Mouse (Mus musculus) hindbrain, embryonic 12.5 days (tissue): Measurements from ENCODE around the gene Parvb. TPM values are rescaled to one million over a fixed set of nuclear protein-coding genes. Genes with fewer than 3 reads are reported as not detected.
A peak's percentile ranks its signal among the peaks of the same experiment; 100 is the strongest.

ENCODE experiments used
- ATAC-seq: fragments of 200-750 bp; cut with Nextera tagmentation; 2 replicates; pipeline ENCODE4 v1.8.0; 2017; ENCODE audit warnings: moderate TSS enrichment; ENCODE audit not compliant: low FRiP score
- H3K27ac ChIP-seq: fragments of 300-500 bp; sonication (generic); 2 replicates; pipeline ENCODE4 v1.5.1; 2016; ENCODE audit warnings: mild to moderate bottlenecking
- H3K27me3 ChIP-seq: fragments of 300-500 bp; sonication (generic); 2 replicates; pipeline ENCODE4 v1.6.1; 2016; ENCODE audit warnings: mild to moderate bottlenecking
- H3K36me3 ChIP-seq: fragments of 300-500 bp; sonication (generic); 2 replicates; pipeline ENCODE4 v1.6.1; 2016; ENCODE audit warnings: mild to moderate bottlenecking
- H3K4me1 ChIP-seq: fragments of 300-500 bp; sonication (generic); 2 replicates; pipeline ENCODE4 v1.6.1; 2016
- H3K4me2 ChIP-seq: fragments of 300-500 bp; sonication (generic); replicated peaks from 2 replicates; pipeline ENCODE4 v1.6.1; 2016; ENCODE audit warnings: mild to moderate bottlenecking
- H3K4me3 ChIP-seq: fragments of 300-500 bp; sonication (generic); 2 replicates; pipeline ENCODE4 v1.5.1; 2016; ENCODE audit warnings: mild to moderate bottlenecking
- H3K9ac ChIP-seq: fragments of 300-500 bp; sonication (generic); 2 replicates; pipeline ENCODE4 v1.6.1; 2016; ENCODE audit warnings: mild to moderate bottlenecking, moderate library complexity
- H3K9me3 ChIP-seq: fragments of 300-500 bp; sonication (generic); replicated peaks from 2 replicates; pipeline ENCODE4 v1.6.1; 2016; ENCODE audit warnings: mild to moderate bottlenecking
- WGBS: fragments of 180-500 bp; shearing (Covaris S2); methylation state at CpG from one replicate; pipeline ENCODE4 v1.1.7; 2016; 5-methylcytosine and 5-hydroxymethylcytosine counted together
- polyA plus RNA-seq: library from polyadenylated mRNA; unstranded; fragments of >200 nt; fragmentation: Nextera tagmentation; extraction: Ambion mirVana; gene quantifications from 2 replicates; pipeline ENCODE4 v1.2.1, GENCODE M21; 2016

Parvb gene
- polyA plus RNA-seq, 1 experiment from 2014 or later = 6.5 TPM

DNA sequence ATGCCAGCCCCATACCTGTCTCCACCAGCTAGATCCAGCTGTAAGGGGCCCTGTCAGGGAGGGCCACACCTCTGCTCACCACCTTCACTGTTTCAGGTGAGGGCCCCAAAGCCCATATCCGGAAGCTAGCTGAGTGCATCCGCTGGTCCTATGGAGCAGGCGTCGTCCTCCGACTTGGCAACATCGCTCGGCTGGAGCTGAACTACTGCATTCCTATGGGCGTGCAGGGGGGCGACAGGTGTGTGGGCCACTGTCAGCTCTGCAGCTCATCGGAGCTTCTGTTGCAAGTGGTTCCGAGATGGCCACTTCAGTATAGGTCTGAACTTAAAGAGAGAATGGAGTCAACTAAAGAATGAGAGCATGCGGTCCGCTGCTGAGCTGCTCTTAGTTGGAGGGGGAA, 20.9 kb upstream of the Parvb start:
- Histone ChIP-seq H3K4me2 (no peak overlapping the region), H3K27me3 (no peaks in the 10 kb centered on the region), H3K36me3 (peaks cover 52% of the 10 kb centered on the region), H3K9me3 (no peaks in the 10 kb centered on the region), H3K9ac (no peak overlapping the region), H3K4me3 (no peak overlapping the region), H3K27ac (no peak overlapping the region), H3K4me1 (peaks cover 31% of the 10 kb centered on the region)
- WGBS = 92% methylated on average over 13 of the region's 13 CpGs
- ATAC-seq = no peak

DNA sequence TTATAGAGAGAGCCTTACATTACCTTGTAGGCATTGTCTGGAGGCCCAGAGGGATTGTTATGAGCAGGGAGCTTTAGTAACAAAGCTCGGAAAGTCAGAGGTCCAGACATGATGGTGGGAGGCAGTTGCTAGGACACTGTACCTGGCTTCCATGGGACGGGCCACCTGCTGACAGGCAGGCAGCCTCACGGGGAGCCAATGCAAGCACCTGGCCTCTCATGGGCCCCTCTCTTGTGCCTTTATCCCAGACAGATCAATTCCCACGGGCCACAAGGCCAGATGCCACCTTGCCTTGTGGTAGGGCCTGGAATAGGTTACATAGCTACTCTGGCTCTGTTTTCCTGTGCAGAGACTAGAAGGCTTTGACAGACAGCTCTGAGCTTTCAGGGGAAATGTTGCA, 20.3 kb upstream of the Parvb start:
- Histone ChIP-seq H3K9me3 (no peaks in the 10 kb centered on the region), H3K4me1 (peaks cover 37% of the 10 kb centered on the region), H3K36me3 (peaks cover 45% of the 10 kb centered on the region), H3K4me2 (no peak overlapping the region), H3K9ac (no peak overlapping the region), H3K4me3 (no peak overlapping the region), H3K27me3 (no peaks in the 10 kb centered on the region), H3K27ac (no peak overlapping the region)
- ATAC-seq = peak; percentile 29
- WGBS = 75% methylated on average over 4 of the region's 4 CpGs

- H3K4me1 ChIP-seq = peaks cover 44% of the 10 kb centered on the region
- H3K27me3 ChIP-seq = no peaks in the 10 kb centered on the region
- H3K9me3 ChIP-seq = no peaks in the 10 kb centered on the region
- 46% methylated on average over 6 of the region's 6 CpGs for WGBS
- H3K4me3 ChIP-seq = no peak overlapping the region
- ATAC-seq = peak; percentile 53
- peak overlapping the region; percentile 25; the same call in 1 of the 2 replicates for H3K27ac ChIP-seq
- no peak overlapping the region for H3K9ac ChIP-seq
- peaks cover 39% of the 10 kb centered on the region for H3K36me3 ChIP-seq
- no peak overlapping the region for H3K4me2 ChIP-seq
Measured at GRCm38 (mm10) chr15:84212031-84212755, 19.6 kb upstream of the Parvb start.

DNA sequence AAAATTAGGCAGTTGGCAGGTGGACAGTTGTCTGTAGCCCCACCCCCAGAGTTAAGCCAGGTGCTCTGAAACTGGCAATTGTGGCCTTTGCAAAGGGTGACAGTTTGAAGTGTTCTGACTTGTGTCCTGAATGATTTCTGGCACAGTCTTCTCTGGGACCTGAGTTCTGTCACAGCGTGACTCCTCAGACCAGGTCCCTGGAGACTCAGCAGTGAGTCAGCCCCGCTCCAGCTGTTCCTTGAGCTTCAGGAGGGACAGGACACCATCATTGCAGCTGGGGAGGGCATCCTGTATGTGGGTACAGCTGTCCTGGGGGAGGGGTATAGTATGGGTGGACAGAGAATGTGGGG, 19.1 kb upstream of the Parvb start:
- Histone ChIP-seq H3K4me3 (no peak overlapping the region), H3K9ac (no peak overlapping the region), H3K27ac (no peak overlapping the region), H3K27me3 (no peaks in the 10 kb centered on the region), H3K4me1 (peaks cover 48% of the 10 kb centered on the region), H3K4me2 (no peak overlapping the region), H3K36me3 (peaks cover 34% of the 10 kb centered on the region), H3K9me3 (no peaks in the 10 kb centered on the region)
- ATAC-seq = peak; percentile 35; the same call in 1 of the 2 replicates
- WGBS = 83% methylated on average over 2 of the region's 2 CpGs

GRCm38 (mm10) chr15:84213162-84213739, 18.6 kb upstream of the Parvb start:
- no peak for ATAC-seq
- 88% methylated on average over 6 of the region's 6 CpGs for WGBS
- no peaks in the 10 kb centered on the region for H3K9me3 ChIP-seq
- H3K27me3 ChIP-seq = no peaks in the 10 kb centered on the region
- H3K27ac ChIP-seq = no peak overlapping the region
- H3K36me3 ChIP-seq = peaks cover 30% of the 10 kb centered on the region
- no peak overlapping the region for H3K4me3 ChIP-seq
- no peak overlapping the region for H3K9ac ChIP-seq
- no peak overlapping the region for H3K4me2 ChIP-seq
- peaks cover 53% of the 10 kb centered on the region for H3K4me1 ChIP-seq

- Histone ChIP-seq H3K9ac (no peak overlapping the region), H3K9me3 (no peaks in the 10 kb centered on the region), H3K4me2 (no peak overlapping the region), H3K27ac (no peak overlapping the region; the same call in 1 of the 2 replicates), H3K4me3 (no peak overlapping the region), H3K27me3 (no peaks in the 10 kb centered on the region), H3K36me3 (peaks cover 20% of the 10 kb centered on the region), H3K4me1 (peaks cover 65% of the 10 kb centered on the region)
- 78% methylated on average over 7 of the region's 7 CpGs for WGBS
- ATAC-seq = no peak
Measured at GRCm38 (mm10) chr15:84214476-84214875, 17.4 kb upstream of the Parvb start.

DNA sequence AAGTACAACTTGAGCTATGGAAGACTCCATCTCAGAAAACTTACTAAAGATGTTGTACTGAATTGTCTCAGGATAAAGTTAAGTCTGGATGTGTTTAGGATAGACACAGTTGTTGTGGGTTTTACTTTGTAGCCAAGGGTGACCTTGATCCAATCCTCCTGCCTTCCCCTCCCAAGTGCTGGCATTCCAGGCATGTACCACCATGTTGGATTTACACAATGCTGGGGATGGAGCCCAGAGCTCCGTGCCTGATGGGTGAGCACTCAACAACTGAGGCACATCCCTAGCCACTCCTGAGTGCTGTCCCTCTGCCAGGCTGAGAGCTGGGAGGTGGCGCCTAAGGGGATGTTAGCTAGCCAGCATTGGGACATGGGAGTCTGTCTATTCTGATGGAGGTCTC, 16.6 kb upstream of the Parvb start:
- no peak overlapping the region for H3K9ac ChIP-seq
- peaks cover 12% of the 10 kb centered on the region for H3K36me3 ChIP-seq
- H3K27ac ChIP-seq = no peak overlapping the region
- H3K4me3 ChIP-seq = no peak overlapping the region
- ATAC-seq = no peak
- H3K4me1 ChIP-seq = peaks cover 73% of the 10 kb centered on the region
- 84% methylated on average over 2 of the region's 2 CpGs for WGBS
- no peaks in the 10 kb centered on the region for H3K27me3 ChIP-seq
- no peak overlapping the region for H3K4me2 ChIP-seq
- H3K9me3 ChIP-seq = no peaks in the 10 kb centered on the region

- H3K9me3 ChIP-seq = no peaks in the 10 kb centered on the region
- 0 out of 2 replicates have a peak, but pooled peaks cover 8% of the 10 kb centered on the region for H3K36me3 ChIP-seq
- H3K27ac ChIP-seq = no peak overlapping the region
- H3K9ac ChIP-seq = no peak overlapping the region
- peaks cover 73% of the 10 kb centered on the region for H3K4me1 ChIP-seq
- no peak for ATAC-seq
- H3K27me3 ChIP-seq = no peaks in the 10 kb centered on the region
- no peak overlapping the region for H3K4me2 ChIP-seq
- H3K4me3 ChIP-seq = no peak overlapping the region
Measured at GRCm38 (mm10) chr15:84216026-84216425, 15.8 kb upstream of the Parvb start.

- H3K36me3 ChIP-seq = 0 out of 2 replicates have a peak, but pooled peaks cover 3% of the 10 kb centered on the region
- 22% methylated on average over 7 of the region's 7 CpGs for WGBS
- H3K9ac ChIP-seq = no peak overlapping the region
- no peaks in the 10 kb centered on the region for H3K9me3 ChIP-seq
- H3K4me3 ChIP-seq = no peak overlapping the region
- no peak overlapping the region for H3K4me2 ChIP-seq
- H3K4me1 ChIP-seq = peaks cover 73% of the 10 kb centered on the region
- no peaks in the 10 kb centered on the region for H3K27me3 ChIP-seq
- peak overlapping the region; percentile 37; the same call in 1 of the 2 replicates for H3K27ac ChIP-seq
- no peak for ATAC-seq
Measured at GRCm38 (mm10) chr15:84216461-84217084, 15.3 kb upstream of the Parvb start.

DNA sequence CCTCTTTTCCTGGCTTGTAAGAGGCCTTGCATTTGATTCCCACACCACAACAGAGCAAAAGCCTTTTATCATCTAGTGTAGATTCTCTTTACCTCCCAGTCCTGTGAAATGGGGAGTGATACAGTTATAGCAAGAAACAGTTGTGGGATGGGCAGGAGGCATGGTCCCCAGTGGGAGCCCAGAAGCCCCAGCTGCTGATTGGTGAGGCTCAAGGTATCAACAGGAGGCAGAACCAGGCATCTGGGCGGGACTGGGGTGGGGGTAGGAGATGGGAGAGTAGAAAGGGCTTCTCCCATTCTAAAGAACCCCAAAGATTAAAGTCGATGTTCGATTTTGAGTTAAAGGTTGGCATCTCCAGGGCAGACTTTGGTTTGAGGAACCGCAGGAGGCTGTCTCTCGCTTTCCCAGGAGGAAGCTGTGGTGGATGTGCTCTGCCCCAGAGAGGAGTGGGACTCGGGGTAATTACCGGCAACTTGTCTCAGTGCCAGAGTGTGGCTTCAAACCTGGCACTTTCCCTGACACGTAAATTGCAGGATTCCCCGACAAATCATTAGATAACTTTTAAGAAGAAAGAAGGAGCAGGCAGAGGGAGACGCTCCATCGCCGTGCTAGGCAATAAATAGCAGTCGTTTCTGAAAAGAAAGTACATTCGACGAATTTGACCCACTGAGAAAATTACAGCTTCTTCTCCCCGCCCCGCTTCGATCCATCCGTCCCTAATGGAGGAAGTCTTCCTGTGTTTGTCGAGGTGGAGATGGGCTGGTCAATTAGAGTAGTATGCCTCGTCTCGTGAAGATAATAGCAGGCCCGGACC, 13.7 kb upstream of the Parvb start:
- H3K9ac ChIP-seq = no peak overlapping the region
- peaks cover 67% of the 10 kb centered on the region for H3K4me1 ChIP-seq
- no peaks in the 10 kb centered on the region for H3K36me3 ChIP-seq
- H3K27ac ChIP-seq = peak overlapping the region; percentile 83
- H3K4me2 ChIP-seq = no peak overlapping the region
- no peaks in the 10 kb centered on the region for H3K9me3 ChIP-seq
- WGBS = 30% methylated on average over 23 of the region's 23 CpGs
- peak; percentile 44; the same call in 1 of the 2 replicates for ATAC-seq
- no peaks in the 10 kb centered on the region for H3K27me3 ChIP-seq
- no peak overlapping the region for H3K4me3 ChIP-seq

DNA sequence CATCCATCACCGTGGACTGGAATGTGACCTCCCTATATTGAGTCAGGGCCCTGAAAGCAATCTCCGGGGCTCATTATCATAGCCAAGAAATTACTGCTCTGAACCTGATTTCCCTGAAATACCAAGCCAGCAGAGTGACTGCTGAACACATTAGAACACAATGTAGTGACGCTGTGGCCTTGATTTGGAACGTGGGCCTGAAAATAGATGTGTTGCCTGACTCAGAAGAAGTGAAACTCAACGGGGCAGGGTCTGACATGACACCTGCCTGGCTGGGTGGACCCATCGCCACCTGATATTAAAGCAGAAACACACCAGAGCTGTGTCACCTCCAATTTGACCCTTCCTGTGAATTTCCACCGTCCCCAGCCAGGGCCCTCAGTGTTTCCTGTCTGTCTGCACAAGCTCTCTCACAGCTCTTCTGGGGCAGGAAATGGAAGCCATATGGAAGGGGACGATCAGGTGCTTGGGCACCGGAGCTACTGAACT, 13.0 kb upstream of the Parvb start:
- Histone ChIP-seq H3K36me3 (no peaks in the 10 kb centered on the region), H3K4me2 (no peak overlapping the region), H3K4me1 (peaks cover 66% of the 10 kb centered on the region), H3K9me3 (no peaks in the 10 kb centered on the region), H3K27me3 (no peaks in the 10 kb centered on the region), H3K27ac (peak overlapping the region; percentile 83), H3K4me3 (no peak overlapping the region), H3K9ac (no peak overlapping the region)
- ATAC-seq = no peak
- WGBS = 27% methylated on average over 9 of the region's 9 CpGs

- H3K4me1 ChIP-seq = peaks cover 63% of the 10 kb centered on the region
- WGBS = 81% methylated on average over 5 of the region's 5 CpGs
- no peaks in the 10 kb centered on the region for H3K27me3 ChIP-seq
Measured at GRCm38 (mm10) chr15:84221539-84221938, 10.3 kb upstream of the Parvb start.

More at GRCm38 (mm10) chr15:84221539-84221938, 10.3 kb upstream of the Parvb start:
- no peak for ATAC-seq
- Histone ChIP-seq H3K4me3 (no peak overlapping the region), H3K27ac (no peak overlapping the region), H3K36me3 (no peaks in the 10 kb centered on the region), H3K9me3 (no peaks in the 10 kb centered on the region), H3K4me2 (no peak overlapping the region), H3K9ac (no peak overlapping the region)
